Mouse (Mus musculus): Measurements from ENCODE around the gene Ubiad1. TPM values are rescaled to one million over a fixed set of nuclear protein-coding genes. Genes with fewer than 3 reads are reported as not detected.

Gene Ubiad1
- polyA plus RNA-seq, 1 experiment from 2014 or later, result 18.8 TPM

- no peak for ATAC-seq (replicated peaks; ENCODE audit: low FRiP score, low TSS enrichment, low read depth)
- DNase-seq (ENCODE audit: low spot score), result no peak
- WGBS, result 93% methylated on average over 13 of the region's 13 CpGs
- Histone ChIP-seq H3K27me3 (replicated peaks; ENCODE audit: control insufficient read depth, insufficient read depth, low read length) (no peaks in the 10 kb centered on the region), H3K9ac (ENCODE audit: low read length) (no peak overlapping the region), H3K27ac (ENCODE audit: low read depth) (no peak overlapping the region), H3K4me1 (replicated peaks; ENCODE audit: control insufficient read depth, insufficient read depth, low read length) (no peaks in the 10 kb centered on the region), H3K9me3 (ENCODE audit: control insufficient read depth, low read length) (no peaks in the 10 kb centered on the region), H3K4me3 (ENCODE audit: low read depth, low read length) (no peak overlapping the region), H3K36me3 (ENCODE audit: control insufficient read depth, insufficient read depth, low read length) (peaks cover 97% of the 10 kb centered on the region), H3K4me2 (ENCODE audit: low read length) (no peak overlapping the region)
Measured at GRCm38 (mm10) chr4:148462717-148463116, 18.1 kb upstream of the Ubiad1 start.

- Histone ChIP-seq H3K27ac (ENCODE audit: low read depth) (no peak overlapping the region), H3K36me3 (ENCODE audit: control insufficient read depth, insufficient read depth, low read length) (peaks cover 97% of the 10 kb centered on the region), H3K4me2 (ENCODE audit: low read length) (no peak overlapping the region), H3K27me3 (replicated peaks; ENCODE audit: control insufficient read depth, insufficient read depth, low read length) (no peaks in the 10 kb centered on the region), H3K9ac (ENCODE audit: low read length) (no peak overlapping the region), H3K9me3 (ENCODE audit: control insufficient read depth, low read length) (no peaks in the 10 kb centered on the region), H3K4me1 (replicated peaks; ENCODE audit: control insufficient read depth, insufficient read depth, low read length) (no peaks in the 10 kb centered on the region), H3K4me3 (ENCODE audit: low read depth, low read length) (no peak overlapping the region)
- WGBS, result 81% methylated on average over 4 of the region's 4 CpGs
- ATAC-seq (replicated peaks; ENCODE audit: low FRiP score, low TSS enrichment, low read depth), result no peak
- DNase-seq (ENCODE audit: low spot score), result no peak
Measured at GRCm38 (mm10) chr4:148461772-148462171, 17.2 kb upstream of the Ubiad1 start.

- Histone ChIP-seq H3K27me3 (replicated peaks; ENCODE audit: control insufficient read depth, insufficient read depth, low read length) (no peaks in the 10 kb centered on the region), H3K9me3 (ENCODE audit: control insufficient read depth, low read length) (no peaks in the 10 kb centered on the region), H3K9ac (ENCODE audit: low read length) (no peak overlapping the region), H3K4me2 (ENCODE audit: low read length) (no peak overlapping the region), H3K36me3 (ENCODE audit: control insufficient read depth, insufficient read depth, low read length) (peaks cover 97% of the 10 kb centered on the region), H3K4me3 (ENCODE audit: low read depth, low read length) (no peak overlapping the region), H3K27ac (ENCODE audit: low read depth) (no peak overlapping the region), H3K4me1 (replicated peaks; ENCODE audit: control insufficient read depth, insufficient read depth, low read length) (no peaks in the 10 kb centered on the region)
- ATAC-seq (replicated peaks; ENCODE audit: low FRiP score, low TSS enrichment, low read depth) (no peak), DNase-seq (ENCODE audit: low spot score) (no peak)
- 93% methylated on average over 12 of the region's 12 CpGs for WGBS
Measured at GRCm38 (mm10) chr4:148460656-148461284, 16.2 kb upstream of the Ubiad1 start.

- Histone ChIP-seq H3K4me3 (ENCODE audit: low read depth, low read length) (no peak overlapping the region), H3K9me3 (ENCODE audit: control insufficient read depth, low read length) (no peaks in the 10 kb centered on the region), H3K4me2 (ENCODE audit: low read length) (no peak overlapping the region), H3K27ac (ENCODE audit: low read depth) (no peak overlapping the region), H3K9ac (ENCODE audit: low read length) (no peak overlapping the region), H3K36me3 (ENCODE audit: control insufficient read depth, insufficient read depth, low read length) (peaks cover 83% of the 10 kb centered on the region), H3K27me3 (replicated peaks; ENCODE audit: control insufficient read depth, insufficient read depth, low read length) (no peaks in the 10 kb centered on the region), H3K4me1 (replicated peaks; ENCODE audit: control insufficient read depth, insufficient read depth, low read length) (no peaks in the 10 kb centered on the region)
- no peak for DNase-seq (ENCODE audit: low spot score)
- WGBS, result 91% methylated on average over 5 of the region's 5 CpGs
- ATAC-seq (replicated peaks; ENCODE audit: low FRiP score, low TSS enrichment, low read depth), result no peak
Measured at GRCm38 (mm10) chr4:148455477-148456025, 11.0 kb upstream of the Ubiad1 start.

DNA sequence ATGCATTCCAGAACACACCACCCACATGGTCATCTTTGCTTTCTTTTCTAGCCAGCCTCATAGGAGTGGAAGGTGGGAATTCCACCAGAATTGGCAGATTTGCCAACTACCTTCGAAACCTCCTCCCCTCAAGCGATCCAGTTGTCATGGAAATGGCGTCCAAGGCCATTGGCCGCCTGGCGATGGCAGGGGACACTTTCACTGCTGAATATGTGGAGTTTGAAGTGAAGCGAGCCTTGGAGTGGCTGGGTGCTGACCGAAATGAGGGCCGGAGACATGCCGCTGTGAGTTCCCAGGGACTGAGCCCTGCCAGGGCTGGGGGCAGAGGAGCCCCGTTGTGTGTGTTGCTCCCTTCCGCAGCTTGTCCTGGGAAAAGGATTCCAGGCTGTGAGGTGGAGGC lies 9.1 kb upstream of the Ubiad1 start:
- no peak overlapping the region for H3K9ac ChIP-seq (ENCODE audit: low read length)
- WGBS, result 90% methylated on average over 11 of the region's 11 CpGs
- no peak overlapping the region for H3K4me3 ChIP-seq (ENCODE audit: low read depth, low read length)
- ATAC-seq (replicated peaks; ENCODE audit: low FRiP score, low TSS enrichment, low read depth) (no peak), DNase-seq (ENCODE audit: low spot score) (no peak)
- H3K4me2 ChIP-seq (ENCODE audit: low read length), result no peak overlapping the region
- no peaks in the 10 kb centered on the region for H3K9me3 ChIP-seq (ENCODE audit: control insufficient read depth, low read length)
- H3K4me1 ChIP-seq (replicated peaks; ENCODE audit: control insufficient read depth, insufficient read depth, low read length), result peaks cover 7% of the 10 kb centered on the region
- H3K36me3 ChIP-seq (ENCODE audit: control insufficient read depth, insufficient read depth, low read length), result peaks cover 67% of the 10 kb centered on the region
- H3K27me3 ChIP-seq (replicated peaks; ENCODE audit: control insufficient read depth, insufficient read depth, low read length), result no peaks in the 10 kb centered on the region
- H3K27ac ChIP-seq (ENCODE audit: low read depth), result no peak overlapping the region

GRCm38 (mm10) chr4:148448853-148449245 lies 4.3 kb upstream of the Ubiad1 start:
- no peak; the same call in 1 of the 2 replicates for ATAC-seq (replicated peaks; ENCODE audit: low FRiP score, low TSS enrichment, low read depth)
- Histone ChIP-seq H3K4me1 (replicated peaks; ENCODE audit: control insufficient read depth, insufficient read depth, low read length) (peaks cover 9% of the 10 kb centered on the region), H3K9ac (ENCODE audit: low read length) (peak overlapping the region; percentile 78), H3K9me3 (ENCODE audit: control insufficient read depth, low read length) (no peaks in the 10 kb centered on the region), H3K27me3 (replicated peaks; ENCODE audit: control insufficient read depth, insufficient read depth, low read length) (no peaks in the 10 kb centered on the region), H3K36me3 (ENCODE audit: control insufficient read depth, insufficient read depth, low read length) (peaks cover 18% of the 10 kb centered on the region), H3K27ac (ENCODE audit: low read depth) (no peak overlapping the region; the same call in 1 of the 2 replicates), H3K4me2 (ENCODE audit: low read length) (peak overlapping the region; percentile 82), H3K4me3 (ENCODE audit: low read depth, low read length) (peak overlapping the region; percentile 93)
- WGBS, result 0% methylated on average over 15 of the region's 15 CpGs
- DNase-seq (ENCODE audit: low spot score), result no peak

DNA sequence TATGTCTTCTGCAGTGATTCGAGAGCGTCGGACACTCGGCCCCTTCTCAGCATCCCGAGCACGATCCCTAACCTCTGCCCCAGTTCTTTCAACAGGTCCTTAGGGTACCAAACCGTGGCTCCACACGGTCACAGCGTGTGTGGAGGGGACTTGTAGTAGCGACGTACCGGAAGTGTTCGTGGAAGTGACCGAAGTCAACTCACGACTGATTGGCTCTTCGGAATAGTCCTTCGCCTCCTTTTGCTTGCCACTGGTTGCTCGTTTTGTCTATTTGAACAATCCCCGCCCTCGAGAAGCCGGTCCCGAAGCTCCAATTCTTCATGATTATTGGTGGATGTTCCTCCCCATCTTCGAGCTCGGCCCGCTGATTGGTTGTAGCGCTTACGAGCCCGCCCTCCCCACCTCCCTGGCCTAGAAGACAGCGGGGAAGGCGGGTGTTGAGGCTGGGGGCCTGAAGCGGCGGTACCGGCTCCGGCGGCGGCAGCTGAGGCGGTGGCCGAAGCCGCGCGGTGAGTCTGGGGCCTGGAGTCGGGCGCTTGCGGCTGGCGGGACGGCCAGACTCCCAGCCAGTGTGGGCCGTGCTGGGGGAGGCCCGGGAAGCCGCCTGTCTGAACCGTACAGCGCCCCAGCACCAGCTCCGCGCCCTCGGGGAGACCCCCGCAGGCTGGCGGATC lies 3.7 kb upstream of the Ubiad1 start, which contains the start of gene Mtor:
Gene Mtor, plus strand, starts transcription at position 433 of the 674 bp plus-strand sequence.
- Histone ChIP-seq H3K9me3 (ENCODE audit: control insufficient read depth, low read length) (no peaks in the 10 kb centered on the region), H3K9ac (ENCODE audit: low read length) (peak within 1 kb of the TSS; percentile 78), H3K4me1 (replicated peaks; ENCODE audit: control insufficient read depth, insufficient read depth, low read length) (peaks cover 14% of the 10 kb centered on the region), H3K36me3 (ENCODE audit: control insufficient read depth, insufficient read depth, low read length) (peaks cover 13% of the 10 kb centered on the region), H3K27me3 (replicated peaks; ENCODE audit: control insufficient read depth, insufficient read depth, low read length) (no peaks in the 10 kb centered on the region), H3K4me3 (ENCODE audit: low read depth, low read length) (peak within 1 kb of the TSS; percentile 93), H3K4me2 (ENCODE audit: low read length) (peak within 1 kb of the TSS; percentile 82), H3K27ac (ENCODE audit: low read depth) (peak within 1 kb of the TSS; percentile 7; the same call in 1 of the 2 replicates)
- peak; percentile 95 for ATAC-seq (replicated peaks; ENCODE audit: low FRiP score, low TSS enrichment, low read depth)
- under 1% methylated on average over 56 of the region's 56 CpGs for WGBS
- DNase-seq (ENCODE audit: low spot score), result peak; percentile 92

DNA sequence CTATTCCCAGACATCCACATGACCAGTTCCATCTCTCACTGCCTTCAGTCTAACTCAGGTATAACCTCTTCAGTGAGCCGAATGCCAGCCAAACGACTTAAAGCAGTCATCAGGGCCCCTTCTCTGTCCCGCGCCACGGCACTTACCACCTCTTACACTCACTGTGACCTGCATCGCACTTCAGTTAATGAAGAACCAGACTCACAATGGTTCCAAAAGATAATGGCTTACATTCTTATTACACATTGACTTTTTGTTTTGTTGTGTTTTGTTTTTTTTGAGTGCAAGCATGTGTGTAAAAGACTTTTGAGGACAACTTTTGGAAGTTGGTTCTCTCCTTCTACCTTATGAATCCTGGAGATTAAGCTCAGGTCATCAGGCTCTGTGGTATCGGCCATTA lies 2.0 kb downstream of the Ubiad1 start:
- peaks cover 14% of the 10 kb centered on the region for H3K4me1 ChIP-seq (replicated peaks; ENCODE audit: control insufficient read depth, insufficient read depth, low read length)
- no peaks in the 10 kb centered on the region for H3K27me3 ChIP-seq (replicated peaks; ENCODE audit: control insufficient read depth, insufficient read depth, low read length)
- no peaks in the 10 kb centered on the region for H3K9me3 ChIP-seq (ENCODE audit: control insufficient read depth, low read length)
- no peak for ATAC-seq (replicated peaks; ENCODE audit: low FRiP score, low TSS enrichment, low read depth)
- peaks cover 6% of the 10 kb centered on the region; the same call in 1 of the 2 replicates for H3K36me3 ChIP-seq (ENCODE audit: control insufficient read depth, insufficient read depth, low read length)
- no peak overlapping the region for H3K9ac ChIP-seq (ENCODE audit: low read length)
- no peak overlapping the region for H3K4me2 ChIP-seq (ENCODE audit: low read length)
- H3K27ac ChIP-seq (ENCODE audit: low read depth), result no peak overlapping the region
- no peak for DNase-seq (ENCODE audit: low spot score)
- WGBS, result 89% methylated on average over 7 of the region's 7 CpGs
- H3K4me3 ChIP-seq (ENCODE audit: low read depth, low read length), result no peak overlapping the region

Data from intestine, embryonic 14.5 days (tissue).